Mouse (Mus musculus) monocyte, adult 2 months (primary cell): ENCODE measurements at regions not wholly inside any gene's neighbourhood (a gene's known extent, or its start where the extent isn't known, plus 50 kb on each side); places are given as distances from the start of the nearest gene placed in this dataset.

ENCODE experiments used
- DNase-seq, 2 experiments: peaks; one replicate each; pipeline ENCODE4 v3.0.0; 2022; ENCODE audit warnings: low spot score in 2 of 2, low read depth in 1 of 2

GRCm38 (mm10) chr10:19412926-19413325, 56.6 kb downstream of the Olig3 start:
- no peak for DNase-seq

- DNase-seq: no peak
These were observed 57.6 kb downstream of the Olig3 start for GRCm38 (mm10) chr10:19413935-19414334.

DNA sequence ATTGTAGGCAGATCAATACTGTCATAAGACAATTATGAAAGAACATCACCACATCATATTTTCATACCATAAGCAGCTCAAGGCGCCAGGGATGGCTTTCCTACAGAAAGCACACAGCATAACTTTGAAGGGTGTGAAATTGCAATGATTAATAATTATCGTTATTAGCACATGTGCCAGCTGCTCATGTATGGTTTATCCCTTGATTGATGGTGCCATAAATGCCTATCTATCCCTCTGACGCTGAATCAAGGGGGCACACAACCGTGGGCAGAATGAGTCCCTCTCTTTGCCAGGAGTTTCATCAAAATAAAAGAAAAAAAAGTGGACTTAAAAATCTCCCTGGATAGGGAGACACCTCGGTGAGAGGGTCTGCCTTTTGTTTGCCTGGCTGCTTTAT, 58.5 kb downstream of the Olig3 start:
- DNase-seq: no peak

- no peak for DNase-seq
These were observed 67.7 kb downstream of the Olig3 start for GRCm38 (mm10) chr10:19424030-19424429.

DNA sequence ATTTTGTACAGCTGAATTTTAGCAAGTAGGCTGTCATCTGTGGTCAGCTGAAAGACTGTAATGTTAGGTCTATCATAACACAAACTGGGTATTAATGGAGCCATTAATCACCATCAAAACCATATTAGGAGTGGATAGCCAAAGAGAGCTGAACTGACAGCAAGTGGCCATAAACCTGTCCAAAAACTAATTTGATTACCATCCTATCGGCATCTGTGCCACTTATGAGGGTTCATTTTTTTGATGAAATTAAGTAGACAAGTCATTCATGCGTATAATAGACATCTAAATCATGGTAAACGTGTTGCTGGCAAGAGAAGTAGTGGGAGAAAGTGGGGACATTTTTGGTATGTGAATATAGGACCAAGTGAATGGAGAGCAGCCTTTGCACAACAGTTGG, 68.6 kb downstream of the Olig3 start:
- no peak for DNase-seq

DNA sequence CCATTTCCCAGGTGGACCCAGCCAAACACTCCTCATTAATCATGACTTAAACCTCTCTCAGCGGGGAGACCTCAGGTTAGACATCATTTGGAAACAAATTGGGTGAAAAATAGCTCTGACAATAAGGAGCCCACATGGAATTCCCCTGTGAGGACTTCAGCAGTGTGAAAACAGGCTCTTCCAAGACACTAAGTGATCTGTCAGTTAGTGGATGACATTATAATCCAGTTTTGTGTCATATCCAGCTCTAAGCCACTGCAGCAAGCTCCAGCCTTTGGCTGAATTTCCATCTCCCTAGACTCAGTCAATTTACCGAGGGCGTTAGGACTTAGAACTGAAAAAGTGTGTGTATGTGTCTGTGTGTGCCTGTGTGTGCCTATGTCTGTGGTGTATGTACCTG, 70.5 kb downstream of the Olig3 start:
- no peak for DNase-seq

DNA sequence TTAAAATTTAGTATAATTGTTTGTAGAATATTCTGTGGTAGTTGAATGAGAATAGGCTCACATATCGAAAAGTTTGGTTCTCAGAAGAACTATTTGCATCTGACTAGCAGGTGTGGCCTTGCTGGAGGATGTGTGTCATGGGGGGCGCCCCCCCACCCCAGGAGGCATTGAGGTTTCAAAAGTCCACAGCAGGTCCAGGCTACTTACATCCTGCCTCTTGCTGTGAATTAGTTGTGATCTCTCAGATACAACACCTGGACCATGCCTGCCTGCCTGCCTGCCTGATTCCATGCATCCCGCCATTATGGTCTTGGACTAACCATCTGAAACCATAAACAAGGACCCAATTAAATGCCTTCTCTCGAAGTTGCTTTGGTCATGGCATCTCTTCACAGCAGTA, 76.2 kb downstream of the Olig3 start:
- DNase-seq: no peak

GRCm38 (mm10) chr10:19434661-19435060, 78.3 kb downstream of the Olig3 start:
- no peak for DNase-seq

DNA sequence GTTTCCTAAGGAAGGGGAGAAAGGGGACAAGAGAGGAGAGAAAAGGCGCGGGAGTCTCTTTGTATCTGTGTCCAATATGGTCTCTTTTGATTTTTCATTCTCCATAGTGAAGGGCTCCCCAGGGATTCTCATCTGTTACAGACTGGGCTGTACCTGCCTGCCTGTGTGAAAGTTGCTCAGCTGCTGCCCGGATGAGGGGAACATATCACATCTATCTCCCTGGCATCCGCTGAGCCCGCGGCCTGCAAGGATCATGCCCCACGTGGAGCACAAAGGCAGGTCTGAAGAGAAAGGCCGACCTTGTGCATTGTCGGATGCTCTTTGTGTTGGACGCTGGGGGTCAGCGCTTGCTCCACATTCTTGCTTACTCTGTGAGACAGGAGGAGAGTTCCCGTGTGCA, 85.5 kb downstream of the Olig3 start:
- no peak for DNase-seq

GRCm38 (mm10) chr10:19443516-19443915, 87.2 kb downstream of the Olig3 start:
- no peak for DNase-seq

DNA sequence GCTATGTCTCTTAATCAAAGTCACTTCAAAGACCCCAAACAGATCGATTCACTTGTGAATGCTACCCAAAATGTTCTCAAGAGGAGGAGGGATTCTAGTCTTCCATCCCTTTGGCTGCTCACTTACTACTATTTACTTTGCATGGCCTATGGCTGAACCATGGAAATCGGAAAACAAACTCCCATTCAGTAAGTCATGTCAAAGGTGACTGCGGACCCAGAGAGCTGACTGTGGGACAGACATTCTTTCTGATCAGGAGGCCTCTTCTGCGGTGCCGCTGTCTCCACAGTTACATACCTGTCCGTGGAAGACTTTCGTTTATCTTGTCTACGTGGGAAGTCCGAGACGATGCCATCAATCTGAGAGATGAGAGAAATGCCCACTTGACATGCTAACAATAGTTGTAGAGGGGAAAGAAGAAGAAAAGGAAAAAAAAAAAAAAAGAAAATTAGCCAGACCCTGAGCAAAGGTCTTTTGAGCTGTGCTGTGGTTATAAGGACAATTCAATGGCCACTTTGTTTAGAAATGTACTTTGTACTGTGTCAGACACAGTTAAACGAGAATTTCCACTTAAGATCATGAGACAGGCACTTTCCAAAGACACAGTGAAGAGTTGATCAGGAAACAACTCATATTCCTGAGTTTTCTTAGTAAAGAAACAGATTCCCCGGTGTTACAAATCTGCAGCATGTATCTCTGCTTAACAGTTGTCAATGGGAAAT, 92.7 kb downstream of the Olig3 start:
- DNase-seq: no peak

GRCm38 (mm10) chr10:19459053-19459452, 102.7 kb downstream of the Olig3 start:
- no peak for DNase-seq

GRCm38 (mm10) chr10:19459709-19460108, 103.4 kb downstream of the Olig3 start:
- DNase-seq: no peak

- DNase-seq: no peak
These were observed 103.8 kb downstream of the Olig3 start for GRCm38 (mm10) chr10:19460164-19460563.

- no peak for DNase-seq
These were observed 107.5 kb downstream of the Olig3 start for GRCm38 (mm10) chr10:19463800-19464199.

DNA sequence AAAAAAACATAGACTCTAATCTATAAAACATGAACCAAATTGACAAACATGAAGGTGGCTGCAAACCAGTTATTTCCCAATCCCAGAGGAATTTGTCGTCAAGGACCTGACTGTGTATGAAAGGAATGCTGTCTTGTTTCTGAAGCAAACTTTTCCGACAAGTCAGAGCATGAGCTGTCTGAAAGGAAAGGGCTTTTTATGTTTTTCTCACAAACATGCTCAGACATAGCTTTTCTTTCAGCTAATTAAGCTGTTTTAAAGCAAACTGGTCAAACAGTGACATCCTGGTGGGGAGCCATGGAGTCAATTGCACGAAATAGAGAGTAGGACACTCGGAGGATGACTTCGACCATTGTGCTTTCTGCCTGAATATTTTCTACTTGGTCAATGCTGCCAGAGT, 108.2 kb downstream of the Olig3 start:
- DNase-seq: no peak

DNA sequence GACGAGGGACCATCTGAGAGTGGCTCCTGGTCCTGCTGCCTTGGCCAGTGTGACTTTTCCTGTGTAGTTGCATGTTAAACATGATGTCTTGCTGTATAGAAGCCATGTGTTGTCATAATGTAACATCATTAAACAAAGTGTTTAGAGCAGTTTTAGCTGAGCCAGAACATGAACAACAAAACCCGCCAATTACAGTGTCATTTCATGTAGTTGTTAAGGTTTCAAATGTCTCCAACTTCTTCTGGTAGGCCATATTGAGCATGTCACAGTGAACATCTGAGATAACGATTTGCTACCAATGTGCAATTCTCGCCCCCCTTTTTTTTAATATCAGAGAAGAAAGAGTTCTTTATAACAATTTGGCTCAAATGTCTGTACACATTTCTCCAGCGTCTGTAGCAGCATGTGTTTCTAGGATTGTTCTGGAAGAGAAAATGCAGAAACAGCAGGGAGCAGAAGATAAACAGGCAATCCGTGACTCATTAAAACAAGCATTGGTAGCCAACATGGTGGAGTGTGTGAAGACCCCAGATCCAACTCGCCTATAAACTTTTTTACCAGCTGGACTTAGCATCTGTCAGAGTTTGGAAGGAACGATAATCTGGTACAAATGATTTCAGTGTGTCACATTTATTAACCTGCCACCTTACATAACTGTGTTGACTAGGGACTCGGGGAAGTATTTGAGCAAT, 115.2 kb downstream of the Olig3 start:
- DNase-seq: no peak

GRCm38 (mm10) chr10:19472066-19472465, 115.7 kb downstream of the Olig3 start:
- no peak for DNase-seq

- no peak for DNase-seq
These were observed 116.7 kb downstream of the Olig3 start for GRCm38 (mm10) chr10:19472949-19473535.

DNA sequence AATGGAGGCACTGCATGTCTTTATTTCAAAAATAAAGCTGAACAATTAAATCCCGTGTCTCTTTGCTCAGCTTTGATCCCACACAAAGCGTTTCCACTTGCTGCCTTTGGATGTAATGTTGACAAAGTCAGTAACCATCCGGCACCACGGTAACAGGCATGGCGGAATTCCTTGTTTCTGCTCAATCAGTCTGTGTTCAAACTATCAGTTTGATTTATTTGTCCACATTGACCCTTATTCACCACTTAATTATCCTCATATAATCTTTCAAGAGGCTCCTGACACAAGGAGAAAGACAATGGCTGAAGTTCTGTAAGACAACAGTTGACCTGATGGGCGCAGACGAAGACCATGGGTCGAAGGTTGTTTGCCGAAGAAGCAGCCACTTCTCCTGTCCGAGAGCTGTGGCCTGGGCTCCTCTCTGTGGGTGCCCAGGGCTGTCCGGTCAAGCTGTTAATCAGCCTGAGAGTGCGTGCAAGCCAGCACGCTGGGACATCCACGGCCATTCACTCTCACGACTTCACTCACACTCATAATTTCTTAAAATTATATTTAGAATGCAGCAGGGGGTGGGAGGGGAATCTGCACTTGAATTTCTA, 106.1 kb upstream of the Ifngr1 start:
- no peak for DNase-seq

GRCm38 (mm10) chr10:19490500-19490899, 101.2 kb upstream of the Ifngr1 start:
- no peak for DNase-seq
